Mouse (Mus musculus) olfactory bulb, adult 2 months (tissue): ENCODE results near the gene Plod2.

Experiments
- CTCF ChIP-seq: fragments of 200-500 bp; IDR thresholded peaks from 2 replicates; pipeline ENCODE4 v1.5.1; 2012; ENCODE audit warnings: low read depth, mild to moderate bottlenecking, low read length, moderate library complexity; ENCODE audit not compliant: insufficient read depth
- POLR2A ChIP-seq: fragments of 200-500 bp; IDR thresholded peaks from 2 replicates; pipeline ENCODE4 v1.6.1; 2012; ENCODE audit warnings: mild to moderate bottlenecking, low read depth, low read length, moderate library complexity; ENCODE audit not compliant: insufficient read depth

GRCm38 (mm10) chr9:92621878-92622282, 79.9 kb downstream of the Plod2 start:
- TF ChIP-seq POLR2A = no peak
- no peak for TF ChIP-seq CTCF
